Mouse (Mus musculus) thymus, postnatal 10 days (tissue): ENCODE data around the gene Sinhcaf.

Source experiments
- DNase-seq, 2 experiments: peaks; one replicate each; pipeline ENCODE4 v3.0.0; 2021; ENCODE audit warnings: low spot score in 2 of 2

Gene Sinhcaf

GRCm38 (mm10) chr6:148873911-148874310 lies 72.4 kb downstream of the Sinhcaf start:
- no peak for DNase-seq
